Mouse (Mus musculus): ENCODE data around the gene Dohh. TPM values are rescaled to one million over a fixed set of nuclear protein-coding genes. Genes with fewer than 3 reads are reported as not detected.

Gene Dohh
- total and polyA plus RNA-seq, 2 experiments from 2014 or later = 114 to 146 TPM

GRCm38 (mm10) chr10:81364666-81365065, 19.6 kb upstream of the Dohh start:
- Histone ChIP-seq H3K27ac (no peak overlapping the region), H3K36me3 (ENCODE audit: insufficient read depth, low read length) (peaks cover 31% of the 10 kb centered on the region), H3K9me3 (ENCODE audit: low read length) (no peaks in the 10 kb centered on the region), H3K4me1 (ENCODE audit: insufficient read depth, low read length) (0 out of 2 replicates have a peak, but pooled peaks cover 5% of the 10 kb centered on the region), H3K4me2 (ENCODE audit: low read depth, low read length) (peak overlapping the region; percentile 43), H3K4me3 (ENCODE audit: low read length) (no peak overlapping the region), H3K27me3 (ENCODE audit: insufficient read depth, low read length) (no peaks in the 10 kb centered on the region), H3K9ac (replicated peaks; ENCODE audit: low read length) (no peak overlapping the region)
- no peak for TF ChIP-seq CTCF (IDR thresholded peaks at IDR 0.05; ENCODE audit: low read depth)
- ATAC-seq (no peak), DNase-seq (ENCODE audit: low spot score) (no peak)
- WGBS = 19% methylated on average over 28 of the region's 28 CpGs

- no peak for TF ChIP-seq CTCF (IDR thresholded peaks at IDR 0.05; ENCODE audit: low read depth)
- Histone ChIP-seq H3K9me3 (ENCODE audit: low read length) (no peaks in the 10 kb centered on the region), H3K27ac (no peak overlapping the region), H3K27me3 (ENCODE audit: insufficient read depth, low read length) (no peaks in the 10 kb centered on the region), H3K9ac (replicated peaks; ENCODE audit: low read length) (no peak overlapping the region), H3K4me1 (ENCODE audit: insufficient read depth, low read length) (0 out of 2 replicates have a peak, but pooled peaks cover 5% of the 10 kb centered on the region), H3K36me3 (ENCODE audit: insufficient read depth, low read length) (peaks cover 35% of the 10 kb centered on the region), H3K4me3 (ENCODE audit: low read length) (no peak overlapping the region), H3K4me2 (ENCODE audit: low read depth, low read length) (no peak overlapping the region)
- ATAC-seq (no peak), DNase-seq (ENCODE audit: low spot score) (no peak)
- 30% methylated on average over 4 of the region's 4 CpGs for WGBS
These were observed 19.2 kb upstream of the Dohh start for GRCm38 (mm10) chr10:81365073-81365472.

DNA sequence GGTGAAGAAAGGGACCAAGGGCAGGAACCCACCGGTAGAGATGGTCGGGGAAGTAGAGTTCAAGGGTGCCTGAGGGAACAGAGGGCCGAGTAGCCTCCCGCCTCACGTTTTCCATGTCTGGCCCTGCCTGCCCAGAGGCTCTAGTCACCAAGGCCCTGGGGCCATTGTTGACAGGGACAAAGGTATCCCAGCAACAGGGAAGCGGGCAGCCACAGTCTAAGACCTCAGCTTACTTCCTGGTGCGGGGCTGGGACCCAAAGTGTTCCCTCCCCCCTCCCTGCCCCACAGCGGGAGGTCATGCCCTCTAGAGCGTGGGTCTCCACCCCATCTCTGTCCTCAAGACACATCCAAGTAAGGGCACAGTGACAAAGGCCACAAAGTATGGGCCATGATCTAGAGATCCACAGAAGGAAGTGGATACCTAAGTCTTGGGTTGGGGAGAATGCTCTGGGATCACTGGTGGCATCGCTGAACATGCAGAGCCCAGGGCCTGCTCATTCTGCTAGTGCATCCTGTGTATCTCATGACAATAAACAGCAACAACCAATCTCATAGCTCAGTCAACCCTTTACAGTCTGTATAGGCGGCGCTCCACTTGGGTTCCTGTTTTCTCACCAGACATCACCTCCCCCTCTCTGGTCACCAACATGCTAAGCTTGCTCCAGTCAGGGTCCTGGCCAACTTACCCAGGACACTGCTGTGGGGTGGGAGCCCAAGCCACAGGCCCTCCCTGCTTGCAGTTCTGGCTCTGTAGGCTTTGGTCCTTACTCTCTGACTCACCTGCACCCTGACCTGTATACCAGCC, 18.4 kb upstream of the Dohh start, which contains the start of gene 4930404N11Rik:
4930404N11Rik (minus strand) TSS at position 145 of the 805 bp plus-strand sequence.
- peak; percentile 12 for DNase-seq (ENCODE audit: low spot score)
- Histone ChIP-seq H3K27ac (peak within 1 kb of the TSS; percentile 20; the same call in 1 of the 2 replicates), H3K4me3 (ENCODE audit: low read length) (no peak within 1 kb of the TSS), H3K4me2 (ENCODE audit: low read depth, low read length) (no peak within 1 kb of the TSS), H3K27me3 (ENCODE audit: insufficient read depth, low read length) (no peaks in the 10 kb centered on the region), H3K4me1 (ENCODE audit: insufficient read depth, low read length) (0 out of 2 replicates have a peak, but pooled peaks cover 5% of the 10 kb centered on the region), H3K36me3 (ENCODE audit: insufficient read depth, low read length) (peaks cover 43% of the 10 kb centered on the region), H3K9me3 (ENCODE audit: low read length) (no peaks in the 10 kb centered on the region), H3K9ac (replicated peaks; ENCODE audit: low read length) (no peak within 1 kb of the TSS)
- no peak for ATAC-seq
- 22% methylated on average over 12 of the region's 12 CpGs for WGBS
- TF ChIP-seq CTCF (IDR thresholded peaks at IDR 0.05; ENCODE audit: low read depth) = no peak

DNA sequence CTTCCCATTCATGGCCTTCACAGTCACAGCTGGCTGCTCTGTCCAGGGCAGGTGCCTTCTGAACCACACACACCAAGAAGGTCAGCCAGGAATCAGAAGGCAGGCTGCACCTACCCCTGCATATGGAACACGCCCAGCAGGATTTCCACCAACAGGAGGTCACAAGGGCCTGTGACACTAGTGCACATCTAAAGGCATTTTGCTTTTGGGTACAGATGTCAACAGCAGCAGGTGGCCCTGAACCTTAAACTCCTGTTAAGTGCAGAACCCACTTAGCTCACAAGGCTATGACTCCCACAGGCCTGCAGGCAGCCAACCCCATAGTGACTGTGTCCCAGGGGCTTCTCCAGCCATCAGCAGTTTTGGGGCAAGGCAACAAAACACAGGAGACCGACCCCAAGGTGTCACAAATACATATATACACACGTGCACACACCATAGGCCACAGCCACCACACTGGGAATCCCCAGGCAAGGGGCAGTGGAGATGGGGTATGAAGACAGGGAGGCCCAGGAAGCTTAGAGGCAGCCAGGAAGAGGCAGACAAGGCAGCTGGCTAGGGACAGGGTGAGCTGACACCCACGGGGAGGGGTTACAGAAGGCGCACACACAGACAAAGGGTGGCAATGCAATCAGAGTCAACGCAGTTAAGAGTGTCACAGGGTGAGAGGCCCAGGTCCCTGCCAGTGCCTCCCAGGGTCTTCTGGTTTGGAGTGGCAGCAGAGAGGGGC, 17.6 kb upstream of the Dohh start:
- peaks cover 46% of the 10 kb centered on the region for H3K36me3 ChIP-seq (ENCODE audit: insufficient read depth, low read length)
- DNase-seq (ENCODE audit: low spot score) (no peak), ATAC-seq (no peak)
- no peak overlapping the region for H3K4me3 ChIP-seq (ENCODE audit: low read length)
- 66% methylated on average over 6 of the region's 6 CpGs for WGBS
- 0 out of 2 replicates have a peak overlapping the region, but pooled peaks have one; percentile 20 for H3K27ac ChIP-seq
- no peak overlapping the region for H3K9ac ChIP-seq (replicated peaks; ENCODE audit: low read length)
- no peaks in the 10 kb centered on the region for H3K9me3 ChIP-seq (ENCODE audit: low read length)
- 0 out of 2 replicates have a peak, but pooled peaks cover 5% of the 10 kb centered on the region for H3K4me1 ChIP-seq (ENCODE audit: insufficient read depth, low read length)
- TF ChIP-seq CTCF (IDR thresholded peaks at IDR 0.05; ENCODE audit: low read depth) = no peak
- H3K4me2 ChIP-seq (ENCODE audit: low read depth, low read length) = no peak overlapping the region
- no peaks in the 10 kb centered on the region for H3K27me3 ChIP-seq (ENCODE audit: insufficient read depth, low read length)

- Histone ChIP-seq H3K9ac (replicated peaks; ENCODE audit: low read length) (no peak overlapping the region), H3K9me3 (ENCODE audit: low read length) (no peaks in the 10 kb centered on the region), H3K27ac (no peak overlapping the region), H3K27me3 (ENCODE audit: insufficient read depth, low read length) (no peaks in the 10 kb centered on the region), H3K36me3 (ENCODE audit: insufficient read depth, low read length) (peaks cover 46% of the 10 kb centered on the region), H3K4me3 (ENCODE audit: low read length) (no peak overlapping the region), H3K4me2 (ENCODE audit: low read depth, low read length) (no peak overlapping the region), H3K4me1 (ENCODE audit: insufficient read depth, low read length) (0 out of 2 replicates have a peak, but pooled peaks cover 5% of the 10 kb centered on the region)
- no peak for ATAC-seq
- WGBS = 60% methylated on average over 6 of the region's 6 CpGs
- TF ChIP-seq CTCF (IDR thresholded peaks at IDR 0.05; ENCODE audit: low read depth) = no peak
- no peak for DNase-seq (ENCODE audit: low spot score)
These were observed 17.1 kb upstream of the Dohh start for GRCm38 (mm10) chr10:81367207-81367495.

DNA sequence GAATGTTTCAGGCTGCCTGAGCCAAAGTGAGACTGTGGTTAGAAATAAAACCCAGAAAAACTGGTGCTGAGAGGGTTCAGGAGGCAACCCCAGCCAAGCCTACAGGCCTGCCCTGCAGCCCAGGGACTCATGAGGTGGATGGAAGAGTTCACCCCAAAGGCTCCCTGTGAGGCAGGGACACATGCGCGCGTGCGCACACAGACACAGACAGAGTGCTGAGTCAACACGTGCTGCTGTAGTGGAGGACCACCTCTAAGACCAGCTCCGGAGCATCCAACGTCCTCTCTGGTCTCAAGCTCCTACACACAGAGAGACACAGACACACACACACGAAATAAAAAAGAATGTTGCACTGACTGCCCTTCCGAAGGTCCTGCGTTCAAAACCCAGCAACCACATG, 8.9 kb upstream of the Dohh start:
- Histone ChIP-seq H3K36me3 (ENCODE audit: insufficient read depth, low read length) (peaks cover 9% of the 10 kb centered on the region), H3K27me3 (ENCODE audit: insufficient read depth, low read length) (no peaks in the 10 kb centered on the region), H3K9ac (replicated peaks; ENCODE audit: low read length) (no peak overlapping the region), H3K27ac (no peak overlapping the region), H3K4me1 (ENCODE audit: insufficient read depth, low read length) (peaks cover 12% of the 10 kb centered on the region), H3K4me2 (ENCODE audit: low read depth, low read length) (no peak overlapping the region), H3K9me3 (ENCODE audit: low read length) (no peaks in the 10 kb centered on the region), H3K4me3 (ENCODE audit: low read length) (no peak overlapping the region)
- ATAC-seq = no peak
- WGBS = 92% methylated on average over 10 of the region's 10 CpGs
- TF ChIP-seq CTCF (IDR thresholded peaks at IDR 0.05; ENCODE audit: low read depth) = no peak
- DNase-seq (ENCODE audit: low spot score) = no peak

All from hindbrain, postnatal 0 days (tissue).